Mouse (Mus musculus): Measurements from ENCODE around the gene Tex28. TPM values are rescaled to one million over a fixed set of nuclear protein-coding genes. Genes with fewer than 3 reads are reported as not detected.

Gene Tex28
- total and polyA plus RNA-seq, 2 experiments from 2014 or later: not detected

GRCm38 (mm10) chrX:74115511-74115910 lies 52.1 kb downstream of the Tex28 start:
- Histone ChIP-seq H3K9ac (replicated peaks; ENCODE audit: low read length, poor library complexity, severe bottlenecking) (no peak overlapping the region), H3K27me3 (ENCODE audit: insufficient read depth, low read length) (no peaks in the 10 kb centered on the region), H3K4me2 (ENCODE audit: low read depth, low read length, poor library complexity, severe bottlenecking) (peak overlapping the region; percentile 24; the same call in 1 of the 2 replicates), H3K4me1 (ENCODE audit: insufficient read depth, low read length) (no peaks in the 10 kb centered on the region), H3K9me3 (ENCODE audit: low read length) (no peaks in the 10 kb centered on the region), H3K4me3 (ENCODE audit: low read depth, low read length) (peak overlapping the region; percentile 22; the same call in 1 of the 2 replicates), H3K36me3 (ENCODE audit: insufficient read depth, low read length) (no peaks in the 10 kb centered on the region), H3K27ac (ENCODE audit: low read depth, low read length) (no peak overlapping the region)
- ATAC-seq (ENCODE audit: low FRiP score) (peak; percentile 68), DNase-seq (ENCODE audit: low spot score) (peak; percentile 62)
- WGBS: 17% methylated on average over 10 of the region's 10 CpGs
- TF ChIP-seq CTCF (IDR thresholded peaks at IDR 0.05): peak; percentile 68; the same call in 1 of the 2 replicates

DNA sequence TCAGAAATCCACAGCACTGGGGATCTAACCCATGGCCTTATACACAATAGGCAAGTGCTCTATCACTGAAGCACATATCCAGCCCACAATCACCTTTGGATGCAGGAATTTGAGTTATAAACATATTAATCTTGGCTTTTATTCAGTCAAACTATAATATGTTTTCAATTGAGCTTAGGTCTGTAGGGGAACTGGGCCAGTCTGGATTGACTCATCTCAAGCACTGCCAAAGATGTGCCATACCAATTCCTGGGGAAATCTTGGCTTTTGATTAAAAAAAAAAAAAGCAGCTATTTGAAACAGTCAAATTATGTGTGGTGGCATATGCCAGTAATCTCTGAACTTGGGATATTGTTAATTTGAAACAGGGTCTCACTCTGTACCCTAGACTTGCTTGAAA lies 53.6 kb downstream of the Tex28 start:
- Histone ChIP-seq H3K9me3 (ENCODE audit: low read length) (no peaks in the 10 kb centered on the region), H3K27me3 (ENCODE audit: insufficient read depth, low read length) (no peaks in the 10 kb centered on the region), H3K4me1 (ENCODE audit: insufficient read depth, low read length) (no peaks in the 10 kb centered on the region), H3K27ac (ENCODE audit: low read depth, low read length) (no peak overlapping the region), H3K9ac (replicated peaks; ENCODE audit: low read length, poor library complexity, severe bottlenecking) (no peak overlapping the region), H3K36me3 (ENCODE audit: insufficient read depth, low read length) (no peaks in the 10 kb centered on the region), H3K4me3 (ENCODE audit: low read depth, low read length) (no peak overlapping the region), H3K4me2 (ENCODE audit: low read depth, low read length, poor library complexity, severe bottlenecking) (no peak overlapping the region)
- TF ChIP-seq CTCF (IDR thresholded peaks at IDR 0.05): no peak
- ATAC-seq (ENCODE audit: low FRiP score) (no peak), DNase-seq (ENCODE audit: low spot score) (no peak)

DNA sequence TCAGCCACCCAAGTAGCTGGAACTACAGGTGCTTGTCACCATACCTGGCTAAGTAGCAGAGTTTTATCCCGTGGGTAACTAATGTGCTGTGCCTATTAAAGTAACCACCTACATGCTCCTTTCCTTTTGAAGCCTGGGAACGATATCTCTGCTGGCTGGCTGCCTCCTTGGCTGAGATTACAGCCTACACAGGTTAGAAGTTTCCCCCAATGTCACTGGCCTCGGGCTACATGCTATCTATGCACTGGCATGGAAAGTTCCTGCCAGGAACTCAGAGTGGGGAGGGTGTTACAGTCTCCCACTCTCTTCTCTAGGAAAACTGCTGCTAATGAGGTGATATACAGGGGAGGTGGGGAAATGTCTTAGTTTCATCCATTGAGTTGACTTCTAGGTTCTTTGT lies 58.9 kb downstream of the Tex28 start:
- Histone ChIP-seq H3K4me2 (ENCODE audit: low read depth, low read length, poor library complexity, severe bottlenecking) (no peak overlapping the region), H3K9ac (replicated peaks; ENCODE audit: low read length, poor library complexity, severe bottlenecking) (no peak overlapping the region), H3K36me3 (ENCODE audit: insufficient read depth, low read length) (no peaks in the 10 kb centered on the region), H3K27ac (ENCODE audit: low read depth, low read length) (no peak overlapping the region), H3K27me3 (ENCODE audit: insufficient read depth, low read length) (no peaks in the 10 kb centered on the region), H3K9me3 (ENCODE audit: low read length) (no peaks in the 10 kb centered on the region), H3K4me3 (ENCODE audit: low read depth, low read length) (no peak overlapping the region), H3K4me1 (ENCODE audit: insufficient read depth, low read length) (no peaks in the 10 kb centered on the region)
- ATAC-seq (ENCODE audit: low FRiP score) (no peak), DNase-seq (ENCODE audit: low spot score) (no peak)
- no peak for TF ChIP-seq CTCF (IDR thresholded peaks at IDR 0.05)
- WGBS: 58% methylated on average over 3 of the region's 3 CpGs

DNA sequence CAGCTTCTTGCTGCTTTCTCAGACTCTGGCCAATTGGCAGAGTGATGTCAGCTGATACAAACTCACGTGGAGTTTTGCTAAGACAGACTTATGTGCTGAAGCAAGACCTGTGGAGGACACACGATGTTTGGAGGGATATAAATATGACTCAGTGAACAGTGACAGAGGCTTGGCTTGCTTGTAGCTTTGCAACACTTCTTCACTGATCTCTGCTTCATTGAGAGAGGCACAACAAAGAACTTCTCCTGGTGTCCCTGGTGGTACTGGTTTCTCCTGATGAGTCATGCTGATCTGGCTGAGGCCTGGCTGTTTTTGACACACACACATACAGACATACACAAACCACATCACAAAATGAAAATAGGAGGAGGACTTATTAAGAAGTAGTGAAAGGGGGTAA lies 61.7 kb downstream of the Tex28 start:
- no peaks in the 10 kb centered on the region for H3K4me1 ChIP-seq (ENCODE audit: insufficient read depth, low read length)
- no peak overlapping the region for H3K9ac ChIP-seq (replicated peaks; ENCODE audit: low read length, poor library complexity, severe bottlenecking)
- no peak for DNase-seq (ENCODE audit: low spot score)
- 56% methylated on average over 2 of the region's 2 CpGs for WGBS
- no peak for TF ChIP-seq CTCF (IDR thresholded peaks at IDR 0.05)
- no peak for ATAC-seq (ENCODE audit: low FRiP score)
- H3K4me2 ChIP-seq (ENCODE audit: low read depth, low read length, poor library complexity, severe bottlenecking): no peak overlapping the region
- H3K9me3 ChIP-seq (ENCODE audit: low read length): no peaks in the 10 kb centered on the region
- no peaks in the 10 kb centered on the region for H3K36me3 ChIP-seq (ENCODE audit: insufficient read depth, low read length)
- H3K27me3 ChIP-seq (ENCODE audit: insufficient read depth, low read length): no peaks in the 10 kb centered on the region
- no peak overlapping the region for H3K27ac ChIP-seq (ENCODE audit: low read depth, low read length)
- H3K4me3 ChIP-seq (ENCODE audit: low read depth, low read length): no peak overlapping the region

DNA sequence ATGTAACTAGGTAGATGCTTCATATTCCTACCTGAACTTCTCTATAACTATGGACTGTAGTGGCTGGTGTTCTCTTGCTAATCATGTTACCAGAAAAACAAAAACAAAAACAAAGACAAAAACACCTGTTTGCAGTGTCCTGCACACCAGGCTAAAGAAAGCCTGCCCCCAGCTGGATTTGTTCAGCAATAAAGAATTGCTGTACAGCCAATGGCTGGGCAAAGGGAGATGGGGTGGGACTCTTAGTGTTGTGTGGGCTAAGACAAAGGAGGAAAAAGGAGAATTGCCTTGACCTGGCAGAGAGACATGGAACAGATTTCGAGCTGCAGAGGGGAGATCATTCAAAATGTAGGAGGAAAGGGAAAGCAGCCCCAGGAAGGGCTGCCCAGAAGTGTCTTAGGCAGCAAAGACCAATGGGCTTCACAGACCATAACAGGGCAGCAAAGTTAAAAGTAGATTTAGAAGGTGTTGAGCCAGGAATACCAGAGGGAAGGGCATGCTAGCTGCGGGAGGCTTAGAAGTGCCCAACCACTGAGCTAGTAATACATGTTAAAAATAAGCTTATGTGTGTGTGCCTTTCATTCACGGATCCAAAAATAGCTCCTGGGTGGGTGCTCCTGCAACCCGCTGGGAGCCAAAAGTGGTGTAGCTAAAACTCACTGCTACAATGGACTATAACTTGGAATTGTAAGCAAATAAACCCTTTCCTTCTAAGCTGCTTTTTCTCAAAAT lies 64.0 kb downstream of the Tex28 start:
- H3K9me3 ChIP-seq (ENCODE audit: low read length): no peaks in the 10 kb centered on the region
- H3K27me3 ChIP-seq (ENCODE audit: insufficient read depth, low read length): no peaks in the 10 kb centered on the region
- H3K4me3 ChIP-seq (ENCODE audit: low read depth, low read length): no peak overlapping the region
- 66% methylated on average over 4 of the region's 4 CpGs for WGBS
- ATAC-seq (ENCODE audit: low FRiP score): no peak
- no peaks in the 10 kb centered on the region for H3K36me3 ChIP-seq (ENCODE audit: insufficient read depth, low read length)
- TF ChIP-seq CTCF (IDR thresholded peaks at IDR 0.05): no peak
- DNase-seq (ENCODE audit: low spot score): no peak
- no peak overlapping the region for H3K27ac ChIP-seq (ENCODE audit: low read depth, low read length)
- H3K4me2 ChIP-seq (ENCODE audit: low read depth, low read length, poor library complexity, severe bottlenecking): no peak overlapping the region
- H3K9ac ChIP-seq (replicated peaks; ENCODE audit: low read length, poor library complexity, severe bottlenecking): no peak overlapping the region
- H3K4me1 ChIP-seq (ENCODE audit: insufficient read depth, low read length): no peaks in the 10 kb centered on the region

Other genes starting within 250 kb of the Tex28 start
- 4.8 and 5.6 TPM in 2 replicates for gene Arhgap4, start 246.0 kb downstream of the Tex28 start, total RNA-seq (2014; rRNA removed)
- 1.3 and 1.4 TPM in 2 replicates for gene Arhgap4, start 246.0 kb downstream of the Tex28 start, polyA plus RNA-seq (2015; fragmentation: Nextera tagmentation; extraction: Ambion mirVana)
- gene Naa10, start 245.9 kb downstream of the Tex28 start, total RNA-seq (2014; rRNA removed): 47.7 and 83.0 TPM in 2 replicates
- 77.5 and 81.8 TPM in 2 replicates for gene Naa10, start 245.9 kb downstream of the Tex28 start, polyA plus RNA-seq (2015; fragmentation: Nextera tagmentation; extraction: Ambion mirVana)
- gene Renbp, start 237.0 kb downstream of the Tex28 start, total RNA-seq (2014; rRNA removed): 3.3 and 8.8 TPM in 2 replicates
- 10.3 and 12.5 TPM in 2 replicates for gene Renbp, start 237.0 kb downstream of the Tex28 start, polyA plus RNA-seq (2015; fragmentation: Nextera tagmentation; extraction: Ambion mirVana)
- 101 and 111 TPM in 2 replicates for gene Hcfc1, start 201.5 kb downstream of the Tex28 start, total RNA-seq (2014; rRNA removed)
- 30.3 and 33.2 TPM in 2 replicates for gene Hcfc1, start 201.5 kb downstream of the Tex28 start, polyA plus RNA-seq (2015; fragmentation: Nextera tagmentation; extraction: Ambion mirVana)
- 57.2 and 59.1 TPM in 2 replicates for gene Irak1, start 143.9 kb downstream of the Tex28 start, total RNA-seq (2014; rRNA removed)
- gene Irak1, start 143.9 kb downstream of the Tex28 start, polyA plus RNA-seq (2015; fragmentation: Nextera tagmentation; extraction: Ambion mirVana): 33.5 and 35.6 TPM in 2 replicates
- gene Opn1mw, start 40.4 kb downstream of the Tex28 start, total RNA-seq (2014; rRNA removed): not detected in 2 replicates
- not detected in 2 replicates for gene Opn1mw, start 40.4 kb downstream of the Tex28 start, polyA plus RNA-seq (2015; fragmentation: Nextera tagmentation; extraction: Ambion mirVana)
- 84.7 and 100 TPM in 2 replicates for gene Mecp2, start 32.5 kb downstream of the Tex28 start, total RNA-seq (2014; rRNA removed)
- gene Mecp2, start 32.5 kb downstream of the Tex28 start, polyA plus RNA-seq (2015; fragmentation: Nextera tagmentation; extraction: Ambion mirVana): 10.6 and 12.3 TPM in 2 replicates
- gene Tktl1, start 9.4 kb upstream of the Tex28 start, total RNA-seq (2014; rRNA removed): not detected in 2 replicates
- gene Tktl1, start 9.4 kb upstream of the Tex28 start, polyA plus RNA-seq (2015; fragmentation: Nextera tagmentation; extraction: Ambion mirVana): 0.06 TPM in 1 of 2 replicates, not detected in the other
- 219 and 282 TPM in 2 replicates for gene Flna, start 82.0 kb upstream of the Tex28 start, total RNA-seq (2014; rRNA removed)
- gene Flna, start 82.0 kb upstream of the Tex28 start, polyA plus RNA-seq (2015; fragmentation: Nextera tagmentation; extraction: Ambion mirVana): 52.8 and 54.8 TPM in 2 replicates
- 58.0 and 70.0 TPM in 2 replicates for gene Emd, start 86.8 kb upstream of the Tex28 start, total RNA-seq (2014; rRNA removed)
- 16.3 and 18.2 TPM in 2 replicates for gene Emd, start 86.8 kb upstream of the Tex28 start, polyA plus RNA-seq (2015; fragmentation: Nextera tagmentation; extraction: Ambion mirVana)
- 2,035 and 2,080 TPM in 2 replicates for gene Rpl10, start 103.0 kb upstream of the Tex28 start, total RNA-seq (2014; rRNA removed)
- 390 and 408 TPM in 2 replicates for gene Rpl10, start 103.0 kb upstream of the Tex28 start, polyA plus RNA-seq (2015; fragmentation: Nextera tagmentation; extraction: Ambion mirVana)
- 44.4 and 49.2 TPM in 2 replicates for gene Taz, start 114.1 kb upstream of the Tex28 start, total RNA-seq (2014; rRNA removed)
- gene Taz, start 114.1 kb upstream of the Tex28 start, polyA plus RNA-seq (2015; fragmentation: Nextera tagmentation; extraction: Ambion mirVana): 65.9 and 69.8 TPM in 2 replicates
- gene Dnase1l1, start 114.5 kb upstream of the Tex28 start, total RNA-seq (2014; rRNA removed): 3.8 and 7.5 TPM in 2 replicates
- 3.0 and 3.3 TPM in 2 replicates for gene Dnase1l1, start 114.5 kb upstream of the Tex28 start, polyA plus RNA-seq (2015; fragmentation: Nextera tagmentation; extraction: Ambion mirVana)
- 307 and 359 TPM in 2 replicates for gene Atp6ap1, start 129.3 kb upstream of the Tex28 start, total RNA-seq (2014; rRNA removed)
- gene Atp6ap1, start 129.3 kb upstream of the Tex28 start, polyA plus RNA-seq (2015; fragmentation: Nextera tagmentation; extraction: Ambion mirVana): 371 and 388 TPM in 2 replicates
- gene Gdi1, start 137.2 kb upstream of the Tex28 start, total RNA-seq (2014; rRNA removed): 344 and 530 TPM in 2 replicates
- gene Gdi1, start 137.2 kb upstream of the Tex28 start, polyA plus RNA-seq (2015; fragmentation: Nextera tagmentation; extraction: Ambion mirVana): 951 and 960 TPM in 2 replicates
- 9.3 and 9.4 TPM in 2 replicates for gene Fam50a, start 145.2 kb upstream of the Tex28 start, total RNA-seq (2014; rRNA removed)
- 55.5 and 57.2 TPM in 2 replicates for gene Fam50a, start 145.2 kb upstream of the Tex28 start, polyA plus RNA-seq (2015; fragmentation: Nextera tagmentation; extraction: Ambion mirVana)
- gene Plxna3, start 161.2 kb upstream of the Tex28 start, total RNA-seq (2014; rRNA removed): 144 and 167 TPM in 2 replicates
- 28.6 and 28.9 TPM in 2 replicates for gene Plxna3, start 161.2 kb upstream of the Tex28 start, polyA plus RNA-seq (2015; fragmentation: Nextera tagmentation; extraction: Ambion mirVana)
- 40.2 and 67.1 TPM in 2 replicates for gene Lage3, start 185.8 kb upstream of the Tex28 start, total RNA-seq (2014; rRNA removed)
- gene Lage3, start 185.8 kb upstream of the Tex28 start, polyA plus RNA-seq (2015; fragmentation: Nextera tagmentation; extraction: Ambion mirVana): 62.0 and 65.8 TPM in 2 replicates
- 46.3 and 53.6 TPM in 2 replicates for gene Ubl4a, start 205.4 kb upstream of the Tex28 start, total RNA-seq (2014; rRNA removed)
- gene Ubl4a, start 205.4 kb upstream of the Tex28 start, polyA plus RNA-seq (2015; fragmentation: Nextera tagmentation; extraction: Ambion mirVana): 67.1 and 75.0 TPM in 2 replicates
- gene Slc10a3, start 205.5 kb upstream of the Tex28 start, total RNA-seq (2014; rRNA removed): 6.2 and 9.4 TPM in 2 replicates
- gene Slc10a3, start 205.5 kb upstream of the Tex28 start, polyA plus RNA-seq (2015; fragmentation: Nextera tagmentation; extraction: Ambion mirVana): 6.1 and 6.9 TPM in 2 replicates
- gene Fam3a, start 225.4 kb upstream of the Tex28 start, total RNA-seq (2014; rRNA removed): 23.6 and 29.9 TPM in 2 replicates
- 31.2 and 33.4 TPM in 2 replicates for gene Fam3a, start 225.4 kb upstream of the Tex28 start, polyA plus RNA-seq (2015; fragmentation: Nextera tagmentation; extraction: Ambion mirVana)
- gene Ikbkg, start 225.5 kb upstream of the Tex28 start, total RNA-seq (2014; rRNA removed): 20.4 and 24.7 TPM in 2 replicates
- 11.5 and 12.4 TPM in 2 replicates for gene Ikbkg, start 225.5 kb upstream of the Tex28 start, polyA plus RNA-seq (2015; fragmentation: Nextera tagmentation; extraction: Ambion mirVana)